Mouse (Mus musculus) embryonic facial prominence, embryonic 12.5 days (tissue): ENCODE measurements around the gene Acsf2. TPM values are rescaled to one million over a fixed set of nuclear protein-coding genes. Genes with fewer than 3 reads are reported as not detected.

Experiments
- ATAC-seq: fragments of 200-750 bp; cut with Nextera tagmentation; 2 replicates; pipeline ENCODE4 v1.8.0; 2017; ENCODE audit not compliant: insufficient number of reproducible peaks, insufficient read depth, low FRiP score, low TSS enrichment
- H3K27ac ChIP-seq: fragments of 300-500 bp; sonication (generic); 2 replicates; pipeline ENCODE4 v1.5.1; 2016; ENCODE audit warnings: mild to moderate bottlenecking
- H3K27me3 ChIP-seq: fragments of 300-500 bp; sonication (generic); 2 replicates; pipeline ENCODE4 v1.6.1; 2016; ENCODE audit warnings: mild to moderate bottlenecking, moderate library complexity
- H3K36me3 ChIP-seq: fragments of 300-500 bp; sonication (generic); 2 replicates; pipeline ENCODE4 v1.6.1; 2016; ENCODE audit warnings: mild to moderate bottlenecking
- H3K4me1 ChIP-seq: fragments of 300-500 bp; sonication (generic); 2 replicates; pipeline ENCODE4 v1.6.1; 2016
- H3K4me2 ChIP-seq: fragments of 300-500 bp; sonication (generic); replicated peaks from 2 replicates; pipeline ENCODE4 v1.6.1; 2016; ENCODE audit warnings: mild to moderate bottlenecking, moderate library complexity
- H3K4me3 ChIP-seq: fragments of 300-500 bp; sonication (generic); 2 replicates; pipeline ENCODE4 v1.5.1; 2016; ENCODE audit warnings: mild to moderate bottlenecking
- H3K9ac ChIP-seq: fragments of 300-500 bp; sonication (generic); 2 replicates; pipeline ENCODE4 v1.6.1; 2016; ENCODE audit warnings: mild to moderate bottlenecking, moderate library complexity
- H3K9me3 ChIP-seq: fragments of 300-500 bp; sonication (generic); 2 replicates; pipeline ENCODE4 v1.6.1; 2016; ENCODE audit warnings: mild to moderate bottlenecking, moderate library complexity
- WGBS: fragments of 180-500 bp; shearing (Covaris S2); methylation state at CpG from one replicate; pipeline ENCODE4 v1.1.7; 2016; 5-methylcytosine and 5-hydroxymethylcytosine counted together
- polyA plus RNA-seq: library from polyadenylated mRNA; unstranded; fragments of >200 nt; fragmentation: Nextera tagmentation; extraction: Ambion mirVana; gene quantifications from 2 replicates; pipeline ENCODE4 v1.2.1, GENCODE M21; 2016

Gene Acsf2
- polyA plus RNA-seq, 1 experiment from 2014 or later: 5.9 TPM

DNA sequence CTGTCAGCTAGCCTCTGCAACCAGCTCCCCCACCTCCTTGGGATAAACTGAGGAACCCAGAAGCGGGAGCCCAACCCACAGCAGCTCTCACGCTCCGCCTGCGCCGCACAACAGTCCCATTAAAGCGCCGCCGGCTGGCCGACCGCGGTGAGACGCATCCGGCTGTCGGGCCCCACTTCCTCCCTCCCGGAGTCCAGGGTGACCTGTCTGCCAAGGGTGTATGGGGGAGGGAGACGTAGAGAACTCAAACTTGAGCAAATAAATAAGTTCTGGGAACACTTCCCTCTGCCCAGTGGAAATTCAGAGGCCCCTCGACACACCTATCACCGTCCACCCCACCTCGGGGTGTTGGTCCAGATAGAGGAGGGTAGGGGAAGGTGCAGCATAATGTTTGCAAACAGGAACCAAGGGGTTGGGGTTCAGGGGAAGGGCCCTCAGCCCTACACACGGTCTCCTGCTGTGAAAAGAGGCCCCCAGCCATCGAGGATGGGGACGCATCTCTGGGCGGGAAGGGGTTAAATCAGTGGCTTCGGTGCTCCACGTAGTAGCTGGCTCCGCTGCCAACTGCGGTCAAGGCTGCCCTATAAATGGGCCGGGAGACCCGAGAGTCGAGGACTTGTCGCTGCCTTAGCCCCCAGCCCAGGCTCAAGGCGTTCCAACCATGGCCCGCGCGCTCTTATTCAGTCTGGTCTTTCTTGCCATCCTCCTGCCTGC, 37.1 kb downstream of the Acsf2 start, which contains the start of gene Chad:
Chad (plus strand) TSS at position 611 of the 714 bp plus-strand sequence.
- Histone ChIP-seq H3K9ac (peak within 1 kb of the TSS; percentile 27; the same call in 1 of the 2 replicates), H3K36me3 (peaks cover 9% of the 10 kb centered on the region), H3K4me1 (peaks cover 16% of the 10 kb centered on the region), H3K27me3 (peaks cover 32% of the 10 kb centered on the region), H3K4me3 (peak within 1 kb of the TSS; percentile 27), H3K27ac (no peak within 1 kb of the TSS), H3K9me3 (no peaks in the 10 kb centered on the region), H3K4me2 (peak within 1 kb of the TSS; percentile 42)
- ATAC-seq: no peak
- WGBS: 3% methylated on average over 35 of the region's 35 CpGs

DNA sequence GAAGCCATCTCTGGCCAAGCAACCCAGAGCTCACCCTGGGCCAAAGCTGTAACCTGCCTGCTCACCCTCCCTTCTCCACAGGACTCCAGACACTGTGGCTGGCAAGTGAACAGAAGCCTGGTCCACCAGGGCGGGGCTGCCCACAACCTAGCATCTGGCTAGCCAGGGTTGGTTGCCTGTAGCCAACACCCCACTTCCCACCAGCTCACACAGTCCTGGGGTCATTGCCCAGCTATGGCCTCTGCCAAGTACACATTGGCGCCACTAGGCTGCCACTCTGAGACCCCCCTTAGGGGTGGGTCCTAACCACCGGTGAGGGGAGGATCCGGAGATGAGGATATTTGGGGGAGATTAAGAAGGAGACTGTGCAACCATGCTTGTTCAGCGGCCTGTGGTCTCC, 37.9 kb downstream of the Acsf2 start:
- H3K4me2 ChIP-seq: peak overlapping the region; percentile 42
- 0 out of 2 replicates have a peak overlapping the region, but pooled peaks have one; percentile 27 for H3K9ac ChIP-seq
- no peaks in the 10 kb centered on the region for H3K9me3 ChIP-seq
- ATAC-seq: no peak
- H3K27me3 ChIP-seq: peaks cover 32% of the 10 kb centered on the region
- peak overlapping the region; percentile 27; the same call in 1 of the 2 replicates for H3K4me3 ChIP-seq
- peaks cover 9% of the 10 kb centered on the region for H3K36me3 ChIP-seq
- WGBS: 61% methylated on average over 5 of the region's 5 CpGs
- peaks cover 16% of the 10 kb centered on the region for H3K4me1 ChIP-seq
- no peak overlapping the region for H3K27ac ChIP-seq

DNA sequence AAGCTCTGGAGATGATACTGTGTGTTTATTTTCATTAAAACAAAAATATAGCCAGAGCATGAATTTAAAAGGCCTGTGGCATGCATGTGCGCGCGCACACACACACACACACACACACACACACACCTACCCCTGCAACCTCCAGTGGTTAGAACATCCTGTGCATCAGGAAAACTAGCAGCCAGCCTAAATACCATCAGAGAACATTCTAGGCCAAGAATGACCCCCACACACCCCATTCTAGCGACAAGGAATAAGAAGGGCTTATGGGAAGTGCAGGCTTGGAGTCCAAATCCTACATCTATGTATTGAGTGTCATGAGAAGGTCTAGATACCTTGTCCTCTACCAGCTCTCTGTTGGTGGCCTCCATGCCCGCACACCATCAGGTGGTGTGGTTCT, 38.3 kb downstream of the Acsf2 start:
- peaks cover 16% of the 10 kb centered on the region for H3K4me1 ChIP-seq
- no peak overlapping the region for H3K27ac ChIP-seq
- peaks cover 32% of the 10 kb centered on the region for H3K27me3 ChIP-seq
- no peaks in the 10 kb centered on the region for H3K9me3 ChIP-seq
- H3K36me3 ChIP-seq: peaks cover 9% of the 10 kb centered on the region; the same call in 1 of the 2 replicates
- no peak for ATAC-seq
- no peak overlapping the region for H3K4me2 ChIP-seq
- H3K4me3 ChIP-seq: no peak overlapping the region
- over 99% methylated on average over 5 of the region's 5 CpGs for WGBS
- no peak overlapping the region for H3K9ac ChIP-seq

DNA sequence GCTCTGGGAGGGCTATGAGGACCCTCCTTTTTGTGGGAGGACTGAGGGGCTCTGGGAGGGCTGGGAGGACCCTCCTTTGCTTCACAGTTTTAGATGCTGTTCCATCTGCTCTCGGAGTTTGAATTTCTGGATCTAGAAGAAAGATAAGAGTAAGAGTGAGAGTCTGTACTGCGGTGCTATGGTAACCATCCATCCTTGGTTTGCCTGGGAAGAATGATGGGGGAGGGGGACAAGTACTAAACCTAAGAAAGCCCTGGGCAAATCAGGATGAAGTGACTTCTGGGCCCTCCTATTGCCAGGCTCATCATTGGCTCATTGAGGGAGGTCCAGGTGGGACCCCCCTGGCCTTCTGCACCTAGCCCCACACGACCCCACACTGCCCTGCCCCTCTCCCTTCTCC, 43.4 kb downstream of the Acsf2 start:
- no peak overlapping the region for H3K9ac ChIP-seq
- 63% methylated on average over 3 of the region's 3 CpGs for WGBS
- H3K27ac ChIP-seq: no peak overlapping the region
- H3K4me2 ChIP-seq: no peak overlapping the region
- no peaks in the 10 kb centered on the region for H3K27me3 ChIP-seq
- H3K4me3 ChIP-seq: no peak overlapping the region
- ATAC-seq: no peak
- H3K36me3 ChIP-seq: peaks cover 9% of the 10 kb centered on the region; the same call in 1 of the 2 replicates
- H3K9me3 ChIP-seq: no peaks in the 10 kb centered on the region
- H3K4me1 ChIP-seq: no peaks in the 10 kb centered on the region

DNA sequence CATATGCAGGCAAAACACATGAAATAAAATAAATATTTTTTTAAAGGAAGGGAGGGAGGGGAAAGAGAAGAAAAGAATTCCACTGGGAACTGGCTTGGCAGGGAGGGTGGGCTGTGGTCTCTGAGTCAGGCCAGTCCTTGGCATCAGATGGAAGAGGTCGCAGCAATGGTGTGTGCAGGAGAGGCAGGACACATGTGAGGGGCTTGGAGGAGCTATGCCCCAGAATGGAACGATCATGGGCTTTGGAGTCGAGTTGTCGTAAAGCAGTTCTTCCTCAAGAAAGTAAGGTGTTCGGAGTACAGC, 51.3 kb downstream of the Acsf2 start:
- no peak overlapping the region for H3K4me3 ChIP-seq
- no peak for ATAC-seq
- no peak overlapping the region for H3K9ac ChIP-seq
- H3K4me2 ChIP-seq: no peak overlapping the region
- 84% methylated on average over 5 of the region's 5 CpGs for WGBS
- H3K27me3 ChIP-seq: no peaks in the 10 kb centered on the region
- H3K4me1 ChIP-seq: peaks cover 10% of the 10 kb centered on the region; the same call in 1 of the 2 replicates
- H3K9me3 ChIP-seq: 0 out of 2 replicates have a peak, but pooled peaks cover 4% of the 10 kb centered on the region
- H3K27ac ChIP-seq: 0 out of 2 replicates have a peak overlapping the region, but pooled peaks have one; percentile 46
- H3K36me3 ChIP-seq: no peaks in the 10 kb centered on the region

DNA sequence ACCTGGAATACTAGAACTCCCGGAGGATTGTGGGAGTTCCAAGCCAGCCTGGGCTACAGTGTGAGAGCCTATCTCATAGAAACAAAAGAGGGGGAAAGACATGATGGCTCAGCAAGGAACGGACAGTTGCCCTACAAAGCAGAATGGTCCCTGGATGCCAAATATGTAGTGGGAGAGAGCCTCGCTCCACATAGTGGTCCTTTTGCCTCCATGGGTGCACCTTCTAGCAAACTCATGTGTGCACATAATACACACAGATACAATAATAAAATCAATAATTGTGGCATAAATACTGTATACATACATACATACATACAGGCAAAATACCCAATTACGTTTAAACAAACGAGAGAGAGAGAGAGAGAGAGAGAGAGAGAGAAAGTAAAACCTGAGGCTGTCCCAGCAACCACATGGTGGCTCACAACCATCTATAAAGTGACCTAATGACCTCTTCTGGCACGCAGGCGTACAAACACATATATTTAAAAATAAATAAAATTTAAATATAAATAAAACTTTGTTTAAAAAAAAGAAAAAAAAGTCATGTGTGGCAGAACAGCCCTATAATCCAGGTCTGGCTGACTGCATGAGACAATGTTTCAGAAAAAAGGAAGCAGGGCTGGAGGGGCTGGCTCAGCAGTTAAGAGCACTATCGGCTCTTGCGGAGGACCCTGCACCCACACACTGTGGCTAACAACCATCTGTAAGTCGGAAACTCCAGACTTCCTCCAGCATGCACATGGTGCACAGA, 51.8 kb downstream of the Acsf2 start:
- H3K4me1 ChIP-seq: peaks cover 10% of the 10 kb centered on the region; the same call in 1 of the 2 replicates
- H3K4me3 ChIP-seq: no peak overlapping the region
- 76% methylated on average over 10 of the region's 10 CpGs for WGBS
- ATAC-seq: no peak
- H3K9me3 ChIP-seq: 0 out of 2 replicates have a peak, but pooled peaks cover 4% of the 10 kb centered on the region
- H3K9ac ChIP-seq: no peak overlapping the region
- no peaks in the 10 kb centered on the region for H3K27me3 ChIP-seq
- H3K36me3 ChIP-seq: no peaks in the 10 kb centered on the region
- no peak overlapping the region for H3K4me2 ChIP-seq
- 0 out of 2 replicates have a peak overlapping the region, but pooled peaks have one; percentile 46 for H3K27ac ChIP-seq

DNA sequence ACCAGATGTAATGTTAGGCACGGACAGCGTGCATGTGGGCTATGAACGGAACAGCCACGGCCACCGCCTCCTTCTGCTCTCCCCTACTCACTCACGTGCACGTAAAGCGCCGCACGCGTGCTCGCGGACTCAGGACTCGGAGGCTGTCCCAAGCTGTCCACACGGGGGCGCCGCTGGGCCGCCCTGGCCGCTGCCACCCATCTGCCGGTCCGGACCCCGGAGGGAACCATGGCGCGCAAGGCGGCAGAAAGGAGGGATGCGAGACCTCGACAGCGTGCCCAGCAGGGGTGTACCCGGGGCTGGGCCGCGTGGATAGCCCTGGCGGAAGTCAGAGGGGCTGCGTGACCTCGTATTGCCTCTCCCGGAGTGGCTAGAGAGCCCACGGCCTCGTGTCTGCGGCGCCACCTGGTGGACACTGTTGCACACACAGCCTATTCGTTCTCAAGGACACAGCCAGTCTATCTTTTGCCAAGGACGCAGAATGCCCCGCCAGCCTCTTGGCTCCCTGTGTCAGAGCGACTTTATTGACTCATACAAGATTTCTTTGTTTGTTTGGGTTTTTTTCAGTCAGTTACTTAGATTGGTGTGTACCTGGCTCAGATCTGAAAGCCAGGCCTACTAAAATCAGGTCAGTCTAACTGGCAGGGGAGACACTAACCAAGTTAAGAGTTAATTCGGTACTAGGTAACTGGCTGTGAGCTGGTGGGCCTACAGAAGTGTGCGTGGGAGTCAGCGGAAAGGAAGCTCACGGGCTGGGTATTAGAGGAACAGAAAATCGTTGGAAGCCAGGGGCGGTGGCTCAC, 52.6 kb downstream of the Acsf2 start, which contains the start of gene Rsad1:
Rsad1 (minus strand) TSS at position 368 of the 803 bp plus-strand sequence.
- peak; percentile 73 for ATAC-seq
- WGBS: 4% methylated on average over 49 of the region's 49 CpGs
- Histone ChIP-seq H3K9me3 (0 out of 2 replicates have a peak, but pooled peaks cover 4% of the 10 kb centered on the region), H3K27me3 (no peaks in the 10 kb centered on the region), H3K36me3 (no peaks in the 10 kb centered on the region), H3K9ac (peak within 1 kb of the TSS; percentile 61), H3K4me2 (peak within 1 kb of the TSS; percentile 92), H3K27ac (peak within 1 kb of the TSS; percentile 87), H3K4me1 (peaks cover 17% of the 10 kb centered on the region; the same call in 1 of the 2 replicates), H3K4me3 (peak within 1 kb of the TSS; percentile 62)

DNA sequence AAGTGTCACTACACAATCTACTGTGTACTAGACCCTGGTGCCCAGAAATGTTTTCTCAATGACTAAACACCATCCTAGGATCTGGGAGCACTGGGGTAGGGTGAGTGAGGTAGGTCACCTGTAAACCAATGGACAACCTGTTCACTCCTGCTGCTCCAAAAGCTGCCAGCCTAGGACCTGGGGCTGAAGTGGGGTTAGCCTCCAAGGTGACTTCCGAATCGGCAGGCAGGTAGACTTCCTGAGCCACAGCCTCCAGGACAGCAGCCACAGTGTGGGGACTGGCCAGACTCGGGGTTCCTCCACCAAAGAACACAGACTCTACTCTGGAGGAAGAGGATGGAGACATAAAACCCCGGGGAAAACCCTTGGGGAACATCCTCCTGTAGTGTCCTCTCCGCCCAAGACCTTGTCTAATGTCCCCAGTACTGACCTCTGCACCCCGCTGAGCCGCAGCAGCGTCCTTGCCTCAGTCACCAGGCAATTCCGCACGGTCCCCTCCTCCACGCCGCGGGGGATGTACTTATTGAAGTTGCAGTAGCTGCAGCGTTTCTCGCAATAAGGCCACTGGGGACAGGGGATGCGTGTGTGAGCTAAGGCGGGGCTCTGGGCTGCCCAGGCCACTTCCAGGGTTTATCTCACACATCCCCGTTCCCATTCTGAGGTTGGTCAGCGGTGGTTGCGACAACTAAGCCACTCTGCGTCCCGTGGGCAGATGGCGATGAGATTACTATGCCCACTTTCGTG, 53.5 kb downstream of the Acsf2 start:
- WGBS: 10% methylated on average over 24 of the region's 24 CpGs
- Histone ChIP-seq H3K27ac (no peak overlapping the region), H3K9me3 (0 out of 2 replicates have a peak, but pooled peaks cover 4% of the 10 kb centered on the region), H3K9ac (peak overlapping the region; percentile 61), H3K4me1 (peaks cover 17% of the 10 kb centered on the region; the same call in 1 of the 2 replicates), H3K4me2 (peak overlapping the region; percentile 92), H3K27me3 (no peaks in the 10 kb centered on the region), H3K4me3 (peak overlapping the region; percentile 62), H3K36me3 (0 out of 2 replicates have a peak, but pooled peaks cover 3% of the 10 kb centered on the region)
- no peak for ATAC-seq

DNA sequence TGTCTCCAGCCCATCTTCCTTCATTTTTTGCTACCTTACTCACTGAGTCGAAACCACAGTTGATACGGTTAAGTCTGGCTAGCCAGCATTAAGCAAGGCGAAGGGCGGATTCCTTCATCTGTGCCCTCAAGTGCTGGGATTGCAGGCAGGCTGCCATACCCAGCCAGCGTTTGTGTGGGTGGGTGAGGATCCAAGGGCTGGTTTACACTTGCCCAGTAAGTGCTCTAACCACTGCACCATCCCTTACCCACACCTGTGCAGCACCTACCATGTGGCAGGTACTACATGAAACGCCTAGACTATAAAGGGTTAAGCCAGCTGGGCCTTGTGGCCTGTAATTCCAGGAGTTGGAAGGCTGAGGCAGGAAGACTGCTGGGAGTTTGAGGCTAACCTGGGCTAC, 54.4 kb downstream of the Acsf2 start:
- WGBS: 91% methylated on average over 6 of the region's 6 CpGs
- no peak overlapping the region for H3K4me2 ChIP-seq
- 0 out of 2 replicates have a peak, but pooled peaks cover 4% of the 10 kb centered on the region for H3K9me3 ChIP-seq
- H3K9ac ChIP-seq: no peak overlapping the region
- H3K36me3 ChIP-seq: 0 out of 2 replicates have a peak, but pooled peaks cover 10% of the 10 kb centered on the region
- no peak overlapping the region for H3K4me3 ChIP-seq
- H3K4me1 ChIP-seq: peaks cover 17% of the 10 kb centered on the region; the same call in 1 of the 2 replicates
- no peak overlapping the region for H3K27ac ChIP-seq
- H3K27me3 ChIP-seq: no peaks in the 10 kb centered on the region
- ATAC-seq: no peak

DNA sequence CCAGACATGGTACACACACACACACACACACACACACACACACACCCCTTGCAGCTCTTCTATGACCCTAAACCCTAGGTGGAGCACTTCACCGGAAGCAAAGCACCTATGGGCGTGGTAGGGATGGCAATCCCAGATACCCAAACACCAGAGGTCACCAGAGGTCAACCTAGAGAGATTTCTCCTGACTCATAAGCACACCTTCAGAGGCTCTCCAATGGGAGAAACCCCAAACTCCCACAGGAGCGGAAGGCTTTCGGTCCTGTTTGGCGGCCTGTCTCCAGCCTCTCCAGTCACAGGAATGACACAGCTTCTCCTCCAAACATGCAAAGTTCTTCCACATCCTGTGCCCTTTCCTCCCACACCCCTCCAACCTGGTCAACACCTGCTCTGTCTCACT, 55.3 kb downstream of the Acsf2 start:
- no peak for ATAC-seq
- H3K4me2 ChIP-seq: no peak overlapping the region

More for the DNA sequence above, 55.3 kb downstream of the Acsf2 start:
- H3K4me3 ChIP-seq: no peak overlapping the region
- 90% methylated on average over 5 of the region's 5 CpGs for WGBS
- 0 out of 2 replicates have a peak, but pooled peaks cover under 1% of the 10 kb centered on the region for H3K9me3 ChIP-seq
- H3K27ac ChIP-seq: no peak overlapping the region
- H3K36me3 ChIP-seq: 0 out of 2 replicates have a peak, but pooled peaks cover 10% of the 10 kb centered on the region
- H3K27me3 ChIP-seq: no peaks in the 10 kb centered on the region
- H3K9ac ChIP-seq: no peak overlapping the region
- peaks cover 17% of the 10 kb centered on the region; the same call in 1 of the 2 replicates for H3K4me1 ChIP-seq
